19 mouse cellular contexts compared by ENCODE assay signal in genomic region chr10:122741191-122741590, GRCm38 (mm10).
A peak's percentile ranks its signal among the peaks of the same experiment; 100 is the strongest.
DNase-seq lines count a peak whose midpoint lies in the region; ATAC-seq and TF ChIP-seq lines count a peak whose summit lies in the region.
"Had no signal": no experiment of that assay in that cellular context is flagged by ENCODE, and none has a peak within 500 bp of the region (broad histone marks: within the 10 kb centered on the region; RNA-seq: fewer than 3 reads in every experiment).

No protein-coding gene starts in this region.

- 46% methylated on average over 7 of the region's 7 CpGs for WGBS in hindbrain, embryonic 15.5 days
- WGBS in hindbrain, embryonic 13.5 days = 61% methylated on average over 7 of the region's 7 CpGs
- WGBS in midbrain, embryonic 16.5 days = 43% methylated on average over 7 of the region's 7 CpGs
- WGBS in midbrain, embryonic 13.5 days = 52% methylated on average over 7 of the region's 7 CpGs
- WGBS in forebrain, embryonic 16.5 days = 39% methylated on average over 7 of the region's 7 CpGs

- H3K4me2 ChIP-seq in hindbrain, embryonic 15.5 days = no peak overlapping the region
- H3K4me2 ChIP-seq in hindbrain, embryonic 13.5 days = no peak overlapping the region
- H3K4me2 ChIP-seq in midbrain, embryonic 16.5 days (ENCODE audit: low read length) = no peak overlapping the region
- no peak overlapping the region for H3K4me2 ChIP-seq in midbrain, embryonic 13.5 days (replicated peaks)
- H3K4me2 ChIP-seq in forebrain, embryonic 16.5 days (ENCODE audit: low read length) = no peak overlapping the region
- H3K4me2 ChIP-seq: embryonic facial prominence, embryonic 15.5 days; limb, embryonic 12.5 days; liver, embryonic 13.5 days; lung, embryonic 14.5 days; midbrain, embryonic 12.5 days had no signal

- H3K4me3 ChIP-seq in hindbrain, embryonic 15.5 days = no peak overlapping the region
- no peak overlapping the region for H3K4me3 ChIP-seq in hindbrain, embryonic 13.5 days
- H3K4me3 ChIP-seq in midbrain, embryonic 16.5 days (ENCODE audit: low read depth, low read length) = no peak overlapping the region
- no peak overlapping the region for H3K4me3 ChIP-seq in midbrain, embryonic 13.5 days (replicated peaks)
- no peak overlapping the region for H3K4me3 ChIP-seq in forebrain, embryonic 16.5 days (replicated peaks; ENCODE audit: low read length)
- H3K4me3 ChIP-seq: embryonic facial prominence, embryonic 15.5 days; limb, embryonic 12.5 days; liver, embryonic 13.5 days; midbrain, embryonic 12.5 days had no signal

- H3K9me3 ChIP-seq in hindbrain, embryonic 15.5 days = no peaks in the 10 kb centered on the region
- H3K9me3 ChIP-seq in hindbrain, embryonic 13.5 days = no peaks in the 10 kb centered on the region
- H3K9me3 ChIP-seq in midbrain, embryonic 16.5 days (replicated peaks; ENCODE audit: control insufficient read depth, low read length, poor library complexity, severe bottlenecking) = no peaks in the 10 kb centered on the region
- H3K9me3 ChIP-seq in midbrain, embryonic 13.5 days = no peaks in the 10 kb centered on the region
- H3K9me3 ChIP-seq in forebrain, embryonic 16.5 days (ENCODE audit: control insufficient read depth, low read length) = no peaks in the 10 kb centered on the region
- H3K9me3 ChIP-seq: embryonic facial prominence, embryonic 15.5 days; limb, embryonic 12.5 days; liver, embryonic 13.5 days; midbrain, embryonic 12.5 days had no signal

- H3K36me3 ChIP-seq in hindbrain, embryonic 15.5 days = no peaks in the 10 kb centered on the region
- H3K36me3 ChIP-seq in hindbrain, embryonic 13.5 days = no peaks in the 10 kb centered on the region
- no peaks in the 10 kb centered on the region for H3K36me3 ChIP-seq in midbrain, embryonic 16.5 days (ENCODE audit: control insufficient read depth, insufficient read depth, low read length)
- no peaks in the 10 kb centered on the region for H3K36me3 ChIP-seq in midbrain, embryonic 13.5 days
- no peaks in the 10 kb centered on the region for H3K36me3 ChIP-seq in forebrain, embryonic 16.5 days (ENCODE audit: control insufficient read depth, insufficient read depth)
- H3K36me3 ChIP-seq: embryonic facial prominence, embryonic 15.5 days; limb, embryonic 12.5 days; liver, embryonic 13.5 days; midbrain, embryonic 12.5 days had no signal

- TF ChIP-seq POLR2A in brain, embryonic 14.5 days (IDR thresholded peaks at IDR 0.05; ENCODE audit: borderline replicate concordance, extremely low read depth, insufficient read depth, insufficient read length, poor library complexity, severe bottlenecking) = no peak

- no peak for TF ChIP-seq CTCF in brain, embryonic 14.5 days (IDR thresholded peaks at IDR 0.05; ENCODE audit: borderline replicate concordance, extremely low read depth, insufficient read depth, insufficient read length)

- H3K27me3 ChIP-seq in hindbrain, embryonic 15.5 days = no peaks in the 10 kb centered on the region
- H3K27me3 ChIP-seq in hindbrain, embryonic 13.5 days = no peaks in the 10 kb centered on the region
- H3K27me3 ChIP-seq in midbrain, embryonic 16.5 days (ENCODE audit: control insufficient read depth, insufficient read depth, low read depth, low read length) = no peaks in the 10 kb centered on the region
- H3K27me3 ChIP-seq in midbrain, embryonic 13.5 days = no peaks in the 10 kb centered on the region
- no peaks in the 10 kb centered on the region for H3K27me3 ChIP-seq in forebrain, embryonic 16.5 days (replicated peaks; ENCODE audit: control insufficient read depth, insufficient read depth, low read length)
- H3K27me3 ChIP-seq: embryonic facial prominence, embryonic 15.5 days; limb, embryonic 12.5 days; liver, embryonic 13.5 days; midbrain, embryonic 12.5 days had no signal

- H3K4me1 ChIP-seq in hindbrain, embryonic 15.5 days (replicated peaks) = peaks cover 10% of the 10 kb centered on the region
- H3K4me1 ChIP-seq in hindbrain, embryonic 13.5 days (replicated peaks) = peaks cover 12% of the 10 kb centered on the region
- peaks cover 11% of the 10 kb centered on the region for H3K4me1 ChIP-seq in midbrain, embryonic 16.5 days (ENCODE audit: control insufficient read depth, insufficient read depth, low read length)
- peaks cover 11% of the 10 kb centered on the region for H3K4me1 ChIP-seq in midbrain, embryonic 13.5 days (replicated peaks)
- peaks cover 13% of the 10 kb centered on the region for H3K4me1 ChIP-seq in forebrain, embryonic 16.5 days (replicated peaks; ENCODE audit: control insufficient read depth, insufficient read depth, low read length)
- H3K4me1 ChIP-seq: embryonic facial prominence, embryonic 15.5 days; liver, embryonic 13.5 days; midbrain, embryonic 12.5 days had no signal

- H3K9ac ChIP-seq in hindbrain, embryonic 15.5 days = no peak overlapping the region
- no peak overlapping the region for H3K9ac ChIP-seq in hindbrain, embryonic 13.5 days
- H3K9ac ChIP-seq in midbrain, embryonic 16.5 days (ENCODE audit: low read depth, low read length) = no peak overlapping the region
- no peak overlapping the region for H3K9ac ChIP-seq in midbrain, embryonic 13.5 days (replicated peaks)
- no peak overlapping the region for H3K9ac ChIP-seq in forebrain, embryonic 16.5 days (replicated peaks; ENCODE audit: low read depth, low read length)
- H3K9ac ChIP-seq: embryonic facial prominence, embryonic 15.5 days; limb, embryonic 12.5 days; liver, embryonic 13.5 days; lung, embryonic 14.5 days; midbrain, embryonic 12.5 days had no signal

- H3K27ac ChIP-seq in hindbrain, embryonic 15.5 days (replicated peaks) = peak overlapping the region; percentile 59; the same call in 1 of the 2 replicates
- H3K27ac ChIP-seq in hindbrain, embryonic 13.5 days = no peak overlapping the region
- peak overlapping the region; percentile 60 for H3K27ac ChIP-seq in midbrain, embryonic 16.5 days (ENCODE audit: low read length)
- no peak overlapping the region for H3K27ac ChIP-seq in midbrain, embryonic 13.5 days
- H3K27ac ChIP-seq in forebrain, embryonic 16.5 days (ENCODE audit: low read length) = peak overlapping the region; percentile 4; the same call in 1 of the 2 replicates
- H3K27ac ChIP-seq: embryonic facial prominence, embryonic 15.5 days; limb, embryonic 12.5 days; liver, embryonic 13.5 days; macrophage; midbrain, embryonic 12.5 days had no signal

- ATAC-seq in hindbrain, embryonic 15.5 days (ENCODE audit: low FRiP score, low read depth) = no peak
- no peak for ATAC-seq in hindbrain, embryonic 13.5 days (ENCODE audit: low FRiP score)
- no peak; the same call in 1 of the 2 replicates for ATAC-seq in midbrain, embryonic 16.5 days
- no peak for ATAC-seq in midbrain, embryonic 13.5 days
- peak; percentile 73 for ATAC-seq in forebrain, embryonic 16.5 days
- ATAC-seq: intestine, embryonic 16.5 days had no signal

- DNase-seq in brain, embryonic 14.5 days (ENCODE audit: low read depth) = peak; percentile 60
- no peak for DNase-seq in cerebellum, postnatal 25 days
- DNase-seq in ovary, postnatal 36 days (ENCODE audit: low spot score) = no peak
- DNase-seq: adrenal gland, adult 2 months; cerebellum, postnatal 10 days; heart, postnatal 4 days; kidney, postnatal 36 days; liver, embryonic 13.5 days; lung, embryonic 14.5 days had no signal

Comparison
In these comparisons a context has a peak if more than half of its experiments do, and no peak if none do; other contexts are left out.
1. H3K27ac ChIP-seq: peak in hindbrain, embryonic 15.5 days (single experiment), midbrain, embryonic 16.5 days (single experiment) and forebrain, embryonic 16.5 days (single experiment); none in hindbrain, embryonic 13.5 days (single experiment) and midbrain, embryonic 13.5 days (single experiment).